ENCODE assay signal across 8 mouse cellular contexts in genomic region chr10:81106113-81106721, GRCm38 (mm10). TPM values are rescaled to one million over a fixed set of nuclear protein-coding genes. Genes with fewer than 3 reads are reported as not detected.
DNase-seq lines count a peak whose midpoint lies in the region; ATAC-seq and TF ChIP-seq lines count a peak whose summit lies in the region.

No protein-coding gene starts in this region.

- TF ChIP-seq POLR2A in bone marrow macrophage, adult 2 months (IDR thresholded peaks at IDR 0.05; ENCODE audit: borderline replicate concordance, low read depth, low read length): no peak
- TF ChIP-seq POLR2A in embryonic fibroblast, embryonic 13.5 days (IDR thresholded peaks at IDR 0.05; ENCODE audit: low read depth, low read length): no peak; the same call in 1 of the 2 replicates

- DNase-seq in A20 (ENCODE audit: low read depth, low spot score): peak; percentile 81
- peak; percentile 90 for DNase-seq in naive thymus-derived CD4-positive, alpha-beta T cell, adult 2 months (ENCODE audit: low read depth)
- DNase-seq in splenic B cell, adult 2 months (ENCODE audit: low read depth, low spot score): peak; percentile 89

- H3K36me3 ChIP-seq in heart, embryonic 11.5 days (ENCODE audit: control insufficient read depth, insufficient read depth, low read length): peaks cover 22% of the 10 kb centered on the region
- peaks cover 35% of the 10 kb centered on the region for H3K36me3 ChIP-seq in kidney, embryonic 15.5 days
- H3K36me3 ChIP-seq in liver, embryonic 12.5 days: peaks cover 37% of the 10 kb centered on the region
- peaks cover 2% of the 10 kb centered on the region; the same call in 1 of the 2 replicates for H3K36me3 ChIP-seq in splenic B cell, adult 2 months (ENCODE audit: control insufficient read depth, insufficient read depth, low read length, poor library complexity, severe bottlenecking)

- H3K4me2 ChIP-seq in heart, embryonic 11.5 days: peak overlapping the region; percentile 64
- H3K4me2 ChIP-seq in kidney, embryonic 15.5 days: peak overlapping the region; percentile 83
- H3K4me2 ChIP-seq in liver, embryonic 12.5 days: peak overlapping the region; percentile 94

- no peaks in the 10 kb centered on the region for H3K27me3 ChIP-seq in heart, embryonic 11.5 days (ENCODE audit: control insufficient read depth, insufficient read depth, low read length)
- no peaks in the 10 kb centered on the region for H3K27me3 ChIP-seq in kidney, embryonic 15.5 days
- no peaks in the 10 kb centered on the region for H3K27me3 ChIP-seq in liver, embryonic 12.5 days (replicated peaks)
- H3K27me3 ChIP-seq in splenic B cell, adult 2 months (ENCODE audit: control insufficient read depth, insufficient read depth, low read length, poor library complexity, severe bottlenecking): no peaks in the 10 kb centered on the region

- peak overlapping the region; percentile 79 for H3K4me3 ChIP-seq in bone marrow macrophage, adult 2 months (ENCODE audit: insufficient read depth, low read length)
- peak overlapping the region; percentile 59 for H3K4me3 ChIP-seq in embryonic fibroblast, embryonic 13.5 days (ENCODE audit: insufficient read depth, low read length)
- H3K4me3 ChIP-seq in heart, embryonic 11.5 days (ENCODE audit: low read depth, low read length): peak overlapping the region; percentile 85
- H3K4me3 ChIP-seq in kidney, embryonic 15.5 days (replicated peaks): peak overlapping the region; percentile 100
- peak overlapping the region; percentile 81 for H3K4me3 ChIP-seq in liver, embryonic 12.5 days

- peak overlapping the region; percentile 99 for H3K9ac ChIP-seq in heart, embryonic 11.5 days (ENCODE audit: low read depth, low read length)
- H3K9ac ChIP-seq in kidney, embryonic 15.5 days: peak overlapping the region; percentile 99
- peak overlapping the region; percentile 88 for H3K9ac ChIP-seq in liver, embryonic 12.5 days

- H3K4me1 ChIP-seq in bone marrow macrophage, adult 2 months (ENCODE audit: control insufficient read depth, insufficient read depth, low read length): peaks cover 27% of the 10 kb centered on the region
- H3K4me1 ChIP-seq in embryonic fibroblast, embryonic 13.5 days (ENCODE audit: control insufficient read depth, insufficient read depth, low read length): no peaks in the 10 kb centered on the region
- H3K4me1 ChIP-seq in heart, embryonic 11.5 days (ENCODE audit: control insufficient read depth, insufficient read depth, low read length): peaks cover 14% of the 10 kb centered on the region
- peaks cover 33% of the 10 kb centered on the region for H3K4me1 ChIP-seq in kidney, embryonic 15.5 days
- H3K4me1 ChIP-seq in liver, embryonic 12.5 days: peaks cover 78% of the 10 kb centered on the region

- under 1% methylated on average over 34 of the region's 35 CpGs for WGBS in heart, embryonic 11.5 days (ENCODE audit: insufficient replicate concordance)
- under 1% methylated on average over 35 of the region's 35 CpGs for WGBS in kidney, embryonic 15.5 days
- WGBS in liver, embryonic 12.5 days (ENCODE audit: insufficient replicate concordance): 2% methylated on average over 35 of the region's 35 CpGs

- peak overlapping the region; percentile 87 for H3K27ac ChIP-seq in bone marrow macrophage, adult 2 months (ENCODE audit: insufficient read depth, low read depth, low read length)
- H3K27ac ChIP-seq in embryonic fibroblast, embryonic 13.5 days (ENCODE audit: insufficient read depth, low read length): peak overlapping the region; percentile 85
- peak overlapping the region; percentile 100 for H3K27ac ChIP-seq in heart, embryonic 11.5 days (ENCODE audit: low read depth, low read length)
- peak overlapping the region; percentile 100 for H3K27ac ChIP-seq in kidney, embryonic 15.5 days
- H3K27ac ChIP-seq in liver, embryonic 12.5 days: peak overlapping the region; percentile 99

- peak; percentile 83 for ATAC-seq in heart, embryonic 11.5 days (replicated peaks; ENCODE audit: insufficient number of reproducible peaks, low FRiP score, low TSS enrichment)
- ATAC-seq in kidney, embryonic 15.5 days (replicated peaks; ENCODE audit: low FRiP score): peak; percentile 85
- peak; percentile 83 for ATAC-seq in liver, embryonic 12.5 days

- TF ChIP-seq CTCF in bone marrow macrophage, adult 2 months (IDR thresholded peaks at IDR 0.05; ENCODE audit: low read depth, low read length): no peak
- TF ChIP-seq CTCF in embryonic fibroblast, embryonic 13.5 days (IDR thresholded peaks at IDR 0.05; ENCODE audit: borderline replicate concordance, insufficient read depth, low read length): no peak

- no peaks in the 10 kb centered on the region for H3K9me3 ChIP-seq in heart, embryonic 11.5 days (replicated peaks; ENCODE audit: control insufficient read depth, low read length)
- H3K9me3 ChIP-seq in kidney, embryonic 15.5 days (replicated peaks): no peaks in the 10 kb centered on the region
- H3K9me3 ChIP-seq in liver, embryonic 12.5 days (replicated peaks): no peaks in the 10 kb centered on the region

RNA-seq across cellular contexts. Expression of gene Map2k2, which starts 0.5 kb away (rescaled TPM):
- 71.4 and 77.6 TPM in 2 replicates for polyA plus RNA-seq in bone marrow macrophage, adult 2 months (2012; ENCODE audit: insufficient read depth, insufficient read length, missing spikeins)
- 61.3 and 69.6 TPM in 2 replicates for polyA plus RNA-seq in embryonic fibroblast, embryonic 13.5 days (2011; ENCODE audit: insufficient read length, low read depth, missing spikeins)
- 153 and 154 TPM in 2 replicates for polyA plus RNA-seq in heart, embryonic 11.5 days (2014; fragmentation: Nextera tagmentation; extraction: Ambion mirVana)
- polyA plus RNA-seq in kidney, embryonic 15.5 days (2015; fragmentation: Nextera tagmentation; extraction: Ambion mirVana): 182 and 202 TPM in 2 replicates
- polyA plus RNA-seq in liver, embryonic 12.5 days (2016; fragmentation: Nextera tagmentation; extraction: Ambion mirVana): 167 and 168 TPM in 2 replicates

RNA-seq across cellular contexts. Expression of gene Creb3l3, which starts 7.5 kb away (rescaled TPM):
- polyA plus RNA-seq in bone marrow macrophage, adult 2 months (2012; ENCODE audit: insufficient read depth, insufficient read length, missing spikeins): 1.3 TPM in 2 replicates
- polyA plus RNA-seq in embryonic fibroblast, embryonic 13.5 days (2011; ENCODE audit: insufficient read length, low read depth, missing spikeins): 0.23 TPM in 1 of 2 replicates, not detected in the other
- polyA plus RNA-seq in heart, embryonic 11.5 days (2014; fragmentation: Nextera tagmentation; extraction: Ambion mirVana): 0.37 and 1.0 TPM in 2 replicates
- polyA plus RNA-seq in kidney, embryonic 15.5 days (2015; fragmentation: Nextera tagmentation; extraction: Ambion mirVana): 0.64 and 0.77 TPM in 2 replicates
- 17.3 and 17.8 TPM in 2 replicates for polyA plus RNA-seq in liver, embryonic 12.5 days (2016; fragmentation: Nextera tagmentation; extraction: Ambion mirVana)

RNA-seq across cellular contexts. Expression of gene Zbtb7a, which starts 28.8 kb away (rescaled TPM):
- 52.0 and 54.9 TPM in 2 replicates for polyA plus RNA-seq in bone marrow macrophage, adult 2 months (2012; ENCODE audit: insufficient read depth, insufficient read length, missing spikeins)
- polyA plus RNA-seq in embryonic fibroblast, embryonic 13.5 days (2011; ENCODE audit: insufficient read length, low read depth, missing spikeins): 16.9 and 23.5 TPM in 2 replicates
- 10.6 and 10.8 TPM in 2 replicates for polyA plus RNA-seq in heart, embryonic 11.5 days (2014; fragmentation: Nextera tagmentation; extraction: Ambion mirVana)
- 25.6 and 26.6 TPM in 2 replicates for polyA plus RNA-seq in kidney, embryonic 15.5 days (2015; fragmentation: Nextera tagmentation; extraction: Ambion mirVana)
- polyA plus RNA-seq in liver, embryonic 12.5 days (2016; fragmentation: Nextera tagmentation; extraction: Ambion mirVana): 74.0 and 76.0 TPM in 2 replicates

RNA-seq across cellular contexts. Expression of gene Thop1, which starts 36.4 kb away (rescaled TPM):
- 7.4 and 10.8 TPM in 2 replicates for polyA plus RNA-seq in bone marrow macrophage, adult 2 months (2012; ENCODE audit: insufficient read depth, insufficient read length, missing spikeins)
- polyA plus RNA-seq in embryonic fibroblast, embryonic 13.5 days (2011; ENCODE audit: insufficient read length, low read depth, missing spikeins): 30.4 and 33.8 TPM in 2 replicates
- polyA plus RNA-seq in heart, embryonic 11.5 days (2014; fragmentation: Nextera tagmentation; extraction: Ambion mirVana): 30.9 and 31.1 TPM in 2 replicates
- 62.5 and 67.4 TPM in 2 replicates for polyA plus RNA-seq in kidney, embryonic 15.5 days (2015; fragmentation: Nextera tagmentation; extraction: Ambion mirVana)
- polyA plus RNA-seq in liver, embryonic 12.5 days (2016; fragmentation: Nextera tagmentation; extraction: Ambion mirVana): 48.5 and 50.8 TPM in 2 replicates

RNA-seq across cellular contexts. Expression of gene Sgta, which starts 46.2 kb away (rescaled TPM):
- polyA plus RNA-seq in bone marrow macrophage, adult 2 months (2012; ENCODE audit: insufficient read depth, insufficient read length, missing spikeins): 58.5 and 66.8 TPM in 2 replicates
- 85.2 and 90.7 TPM in 2 replicates for polyA plus RNA-seq in embryonic fibroblast, embryonic 13.5 days (2011; ENCODE audit: insufficient read length, low read depth, missing spikeins)
- polyA plus RNA-seq in heart, embryonic 11.5 days (2014; fragmentation: Nextera tagmentation; extraction: Ambion mirVana): 130 and 159 TPM in 2 replicates
- polyA plus RNA-seq in kidney, embryonic 15.5 days (2015; fragmentation: Nextera tagmentation; extraction: Ambion mirVana): 201 and 226 TPM in 2 replicates
- polyA plus RNA-seq in liver, embryonic 12.5 days (2016; fragmentation: Nextera tagmentation; extraction: Ambion mirVana): 89.2 and 91.3 TPM in 2 replicates

Comparison
In these comparisons a context has a peak if more than half of its experiments do, and no peak if none do; other contexts are left out.
1. Peak in every context shown above with its lines: DNase-seq, ATAC-seq, H3K4me3 ChIP-seq and H3K27ac ChIP-seq.